Mouse (Mus musculus) CH12.LX (cell line): ENCODE data around the gene Hes6. TPM values are rescaled to one million over a fixed set of nuclear protein-coding genes. Genes with fewer than 3 reads are reported as not detected.

Experiments used
- DNase-seq: peaks from one replicate; pipeline ENCODE4 v3.0.0-alpha.2; 2013; ENCODE audit errors: extremely low read depth
- H3K27ac ChIP-seq: 2 replicates; pipeline ENCODE4 v1.5.1; 2012; ENCODE audit warnings: low read depth, mild to moderate bottlenecking, control low read depth, moderate library complexity; ENCODE audit not compliant: insufficient read depth
- H3K27me3 ChIP-seq: replicated peaks from 2 replicates; pipeline ENCODE3; 2012; ENCODE audit warnings: inconsistent platforms
- H3K36me3 ChIP-seq, 2 experiments: replicated peaks in 1 of 2; 2 replicates each; pipeline versions ENCODE3 to v1.6.1; 2012; ENCODE audit warnings: inconsistent platforms in 1 of 2, low read length in 1 of 2, mild to moderate bottlenecking in 1 of 2, mixed read lengths in 1 of 2, moderate library complexity in 1 of 2; ENCODE audit not compliant: control insufficient read depth in 1 of 2, insufficient read depth in 1 of 2
- H3K4me1 ChIP-seq, 2 experiments: 2 replicates each; pipeline ENCODE4 v1.6.1; 2012; ENCODE audit warnings: inconsistent platforms in 1 of 2, moderate library complexity in 1 of 2; ENCODE audit not compliant: insufficient read depth in 2 of 2, control insufficient read depth in 1 of 2
- H3K4me2 ChIP-seq: 2 replicates; pipeline ENCODE4 v1.6.1; 2012; ENCODE audit warnings: low read depth, mild to moderate bottlenecking, control low read depth; ENCODE audit not compliant: poor library complexity, insufficient read depth, severe bottlenecking
- H3K4me3 ChIP-seq, 3 experiments: fragments of 150-350 bp in 1 of 3; sonication (generic) in 1 of 3; replicated peaks in 1 of 3; 2 replicates each; pipeline versions ENCODE3 to v1.5.1; 2011 to 2012; ENCODE audit warnings: low read depth in 2 of 3, low read length in 2 of 3, mild to moderate bottlenecking in 2 of 3, moderate library complexity in 2 of 3, control low read depth in 1 of 3, improper control_type of control experiment in 1 of 3, inconsistent platforms in 1 of 3, mixed read lengths in 1 of 3; ENCODE audit not compliant: poor library complexity in 1 of 3
- H3K79me2 ChIP-seq: replicated peaks from 2 replicates; pipeline ENCODE4 v1.6.1; 2012; ENCODE audit warnings: mild to moderate bottlenecking, moderate library complexity; ENCODE audit not compliant: control insufficient read depth, poor library complexity, insufficient read depth, severe bottlenecking; ENCODE audit errors: extremely low read depth
- H3K9ac ChIP-seq: 2 replicates; pipeline ENCODE4 v1.6.1; 2012; ENCODE audit warnings: low read depth, mild to moderate bottlenecking, control low read depth, moderate library complexity; ENCODE audit not compliant: insufficient read depth
- H3K9me3 ChIP-seq: replicated peaks from 2 replicates; pipeline ENCODE3; 2012; ENCODE audit warnings: low read length, inconsistent platforms, mixed read lengths
- CHD1 ChIP-seq: IDR thresholded peaks from 2 replicates; pipeline ENCODE4 v1.6.1; 2012; ENCODE audit warnings: low read depth, low read length, improper control_type of control experiment, inconsistent platforms
- CTCF ChIP-seq, 2 experiments: IDR thresholded peaks in 1 of 2; conservative IDR thresholded peaks in 1 of 2; 2 replicates each; pipeline ENCODE4 v1.5.1; 2011 to 2012; ENCODE audit warnings: low read depth in 2 of 2, low read length in 2 of 2, improper control_type of control experiment in 1 of 2, inconsistent platforms in 1 of 2, mild to moderate bottlenecking in 1 of 2, moderate library complexity in 1 of 2
- ELF1 ChIP-seq: IDR thresholded peaks from 2 replicates; pipeline ENCODE4 v1.6.1; 2014; ENCODE audit warnings: low read depth, mild to moderate bottlenecking, inconsistent platforms, low read length, improper control_type of control experiment
- ETS1 ChIP-seq: conservative IDR thresholded peaks from 2 replicates; pipeline ENCODE4 v1.6.1; 2012; ENCODE audit warnings: low read depth, mild to moderate bottlenecking, inconsistent platforms, low read length, improper control_type of control experiment, moderate library complexity
- GABPA ChIP-seq: IDR thresholded peaks from 2 replicates; pipeline ENCODE4 v1.6.1; 2012; ENCODE audit warnings: low read depth, low read length, improper control_type of control experiment, inconsistent platforms; ENCODE audit not compliant: insufficient replicate concordance
- JUN ChIP-seq: IDR thresholded peaks from 2 replicates; pipeline ENCODE4 v1.6.1; 2011; ENCODE audit warnings: low read depth, mild to moderate bottlenecking, low read length, improper control_type of control experiment, moderate library complexity; ENCODE audit not compliant: insufficient read depth
- JUND ChIP-seq: conservative IDR thresholded peaks from 2 replicates; pipeline ENCODE4 v1.6.1; 2011; ENCODE audit warnings: low read depth, low read length, improper control_type of control experiment
- MAFK ChIP-seq: IDR thresholded peaks from 2 replicates; pipeline ENCODE4 v1.6.1; 2011; ENCODE audit warnings: low read length, improper control_type of control experiment; ENCODE audit not compliant: insufficient replicate concordance
- MAX ChIP-seq: IDR thresholded peaks from 2 replicates; pipeline ENCODE4 v1.6.1; 2011; ENCODE audit warnings: low read length, improper control_type of control experiment
- MXI1 ChIP-seq: IDR thresholded peaks from 2 replicates; pipeline ENCODE4 v1.6.1; 2011; ENCODE audit warnings: mild to moderate bottlenecking, low read depth, low read length, improper control_type of control experiment
- NRF1 ChIP-seq: IDR thresholded peaks from 2 replicates; pipeline ENCODE4 v1.6.1; 2014; ENCODE audit warnings: low read depth, mild to moderate bottlenecking, inconsistent platforms, low read length, improper control_type of control experiment, moderate library complexity
- PAX5 ChIP-seq: IDR thresholded peaks from 2 replicates; pipeline ENCODE4 v1.6.1; 2012; ENCODE audit warnings: low read length, inconsistent platforms, mixed read lengths
- POLR2A ChIP-seq: IDR thresholded peaks from 2 replicates; pipeline ENCODE4 v1.6.1; 2011; ENCODE audit warnings: low read depth, mild to moderate bottlenecking, improper control_type of control experiment, low read length
- POLR2AphosphoS2 ChIP-seq: IDR thresholded peaks from 2 replicates; pipeline ENCODE4 v1.6.1; 2011; ENCODE audit warnings: low read depth, low read length, improper control_type of control experiment
- RAD21 ChIP-seq: IDR thresholded peaks from 2 replicates; pipeline ENCODE4 v1.6.1; 2011; ENCODE audit warnings: low read depth, mild to moderate bottlenecking, low read length, improper control_type of control experiment, moderate library complexity
- RCOR1 ChIP-seq: conservative IDR thresholded peaks from 2 replicates; pipeline ENCODE4 v1.6.1; 2012; ENCODE audit warnings: low read depth, mild to moderate bottlenecking, inconsistent platforms, low read length, improper control_type of control experiment
- SIN3A ChIP-seq: IDR thresholded peaks from 2 replicates; pipeline ENCODE4 v1.6.1; 2012; ENCODE audit warnings: low read length, improper control_type of control experiment, inconsistent platforms
- SMC3 ChIP-seq: IDR thresholded peaks from 2 replicates; pipeline ENCODE4 v1.6.1; 2011; ENCODE audit warnings: low read depth, low read length, improper control_type of control experiment
- TBP ChIP-seq: conservative IDR thresholded peaks from 2 replicates; pipeline ENCODE4 v1.6.1; 2011; ENCODE audit warnings: low read depth, low read length, improper control_type of control experiment
- TCF12 ChIP-seq: IDR thresholded peaks from 2 replicates; pipeline ENCODE4 v1.6.1; 2014; ENCODE audit warnings: low read depth, mild to moderate bottlenecking, inconsistent platforms, low read length, improper control_type of control experiment
- UBTF ChIP-seq: IDR thresholded peaks from 2 replicates; pipeline ENCODE4 v1.6.1; 2012; ENCODE audit warnings: low read depth, mild to moderate bottlenecking, inconsistent platforms, low read length, improper control_type of control experiment, moderate library complexity
- ZKSCAN1 ChIP-seq: IDR thresholded peaks from 2 replicates; pipeline ENCODE4 v1.6.1; 2012; ENCODE audit warnings: low read depth, inconsistent platforms, low read length, improper control_type of control experiment, borderline replicate concordance
- ZMIZ1 ChIP-seq: IDR thresholded peaks from 2 replicates; pipeline ENCODE4 v1.6.1; 2012; ENCODE audit warnings: low read depth, mild to moderate bottlenecking, inconsistent platforms, low read length, improper control_type of control experiment
- dilution Hi-C: fragments of 300-500 bp; cut with MboI; formaldehyde crosslinking; loops from 2 replicates; pipeline ENCODE4 v1.14.3; 2020; ENCODE audit warnings: low sequenced_read_pairs; ENCODE audit not compliant: extremely low pct_unique_long_range_greater_than_20kb, extremely low pct_ligation_motif_present
- in situ Hi-C: fragments of 300-500 bp; cut with MboI; formaldehyde crosslinking; loops from 3 replicates; pipeline ENCODE4 v1.14.3; 2019; ENCODE audit warnings: low sequenced_read_pairs, low pct_ligation_motif_present, low pct_unique_long_range_greater_than_20kb, mixed read lengths
- polyA plus RNA-seq: library from polyadenylated mRNA; unstranded; fragments of >175 nt; gene quantifications from 2 replicates; pipeline ENCODE4 v1.2.1, GENCODE M21; 2012; ENCODE audit warnings: low read depth; ENCODE audit not compliant: insufficient read length
- total RNA-seq, 2 experiments: library from RNA; depleted of rRNA; stranded (reverse); fragments of 300-350 nt in 1 of 2; fragments of >200 nt in 1 of 2; gene quantifications; 2 replicates each; pipeline ENCODE4 v1.2.3; 2012 to 2014

The Hes6 gene
- total and polyA plus RNA-seq, 3 experiments, result 15.4 to 25.7 (median 21.1) TPM

GRCm38 (mm10) chr1:91370055-91370454, 43.8 kb downstream of the Hes6 start:
- dilution Hi-C loops, result no loop called here
- DNase-seq, result no peak
- H3K27me3 ChIP-seq, result no peaks in the 10 kb centered on the region
- H3K79me2 ChIP-seq, result no peaks in the 10 kb centered on the region
- H3K9ac ChIP-seq, result no peak overlapping the region
- no peaks in the 10 kb centered on the region for H3K9me3 ChIP-seq
- H3K36me3 ChIP-seq, result peaks cover 53 to 70% of the 10 kb centered on the region in 2 experiments
- TF ChIP-seq MXI1, result no peak
- in situ Hi-C loops, result no loop called here
- H3K4me2 ChIP-seq, result no peak overlapping the region
- H3K4me1 ChIP-seq, result peaks cover 5 to 8% of the 10 kb centered on the region in 2 experiments; a peak in 3 of 4 replicates
- no peak overlapping the region for H3K4me3 ChIP-seq
- no peak overlapping the region for H3K27ac ChIP-seq

- peaks cover 46 to 64% of the 10 kb centered on the region in 2 experiments for H3K36me3 ChIP-seq
Measured at GRCm38 (mm10) chr1:91369408-91369807, 44.4 kb downstream of the Hes6 start.

GRCm38 (mm10) chr1:91367295-91367694, 46.5 kb downstream of the Hes6 start:
- in situ Hi-C loops, result no loop called here
- dilution Hi-C loops, result no loop called here
- Histone ChIP-seq H3K79me2 (no peaks in the 10 kb centered on the region), H3K9ac (no peak overlapping the region), H3K4me2 (no peak overlapping the region), H3K4me3 (no peak overlapping the region), H3K4me1 (peaks cover 5 to 8% of the 10 kb centered on the region in 2 experiments; a peak in 3 of 4 replicates), H3K27me3 (no peaks in the 10 kb centered on the region), H3K9me3 (peaks cover 12% of the 10 kb centered on the region), H3K27ac (no peak overlapping the region), H3K36me3 (peaks cover 27 to 43% of the 10 kb centered on the region in 2 experiments)
- no peak for DNase-seq
- no peak for TF ChIP-seq TCF12
- TF ChIP-seq SIN3A, result no peak
- TF ChIP-seq RCOR1, result no peak
- TF ChIP-seq UBTF, result no peak
- no peak for TF ChIP-seq JUN
- TF ChIP-seq POLR2AphosphoS2, result no peak
- TF ChIP-seq GABPA, result no peak
- TF ChIP-seq ZKSCAN1, result no peak
- TF ChIP-seq ZMIZ1, result no peak
- no peak for TF ChIP-seq ELF1
- TF ChIP-seq NRF1, result no peak
- TF ChIP-seq CHD1, result no peak
- TF ChIP-seq CTCF (conservative IDR thresholded peaks at IDR 0.05 in 1 of 2, IDR thresholded peaks at IDR 0.05 in 1 of 2; ENCODE audit: low read depth in 2 of 2, low read length in 2 of 2), result no peak
- TF ChIP-seq POLR2A, result no peak
- no peak for TF ChIP-seq RAD21
- no peak for TF ChIP-seq SMC3
- TF ChIP-seq MAX, result no peak
- TF ChIP-seq JUND, result no peak
- no peak for TF ChIP-seq MXI1
- TF ChIP-seq TBP, result no peak

More at GRCm38 (mm10) chr1:91369408-91369807, 44.4 kb downstream of the Hes6 start:
- no peak overlapping the region for H3K9ac ChIP-seq
- dilution Hi-C loops (no loop called here), in situ Hi-C loops (no loop called here)
- H3K79me2 ChIP-seq, result no peaks in the 10 kb centered on the region
- H3K4me2 ChIP-seq, result no peak overlapping the region
- no peaks in the 10 kb centered on the region for H3K27me3 ChIP-seq
- no peak overlapping the region for H3K4me3 ChIP-seq
- peaks cover 5 to 8% of the 10 kb centered on the region in 2 experiments; a peak in 3 of 4 replicates for H3K4me1 ChIP-seq
- DNase-seq, result no peak
- TF ChIP-seq PAX5 (no peak), SIN3A (no peak), ZKSCAN1 (no peak), MAFK (no peak), ELF1 (no peak), TBP (no peak), ETS1 (no peak)
- no peak overlapping the region for H3K27ac ChIP-seq
- H3K9me3 ChIP-seq, result peaks cover 4% of the 10 kb centered on the region
